Mouse (Mus musculus): ENCODE measurements around the gene Loxl3. TPM values are rescaled to one million over a fixed set of nuclear protein-coding genes. Genes with fewer than 3 reads are reported as not detected.

Loxl3 gene
- total RNA-seq, 2 experiments from 2014 or later = 0.44 to 0.65 TPM

- ATAC-seq (ENCODE audit: poor library complexity, severe bottlenecking) = peak; percentile 26; the same call in 1 of the 2 replicates
These were observed 19.2 kb upstream of the Loxl3 start for GRCm38 (mm10) chr6:83014482-83015466.

GRCm38 (mm10) chr6:83015749-83016148 lies 18.2 kb upstream of the Loxl3 start:
- no peak for ATAC-seq (ENCODE audit: poor library complexity, severe bottlenecking)

GRCm38 (mm10) chr6:83017190-83017589 lies 16.8 kb upstream of the Loxl3 start:
- ATAC-seq (ENCODE audit: poor library complexity, severe bottlenecking) = peak; percentile 47; the same call in 1 of the 2 replicates

GRCm38 (mm10) chr6:83019044-83019443 lies 14.9 kb upstream of the Loxl3 start:
- ATAC-seq (ENCODE audit: poor library complexity, severe bottlenecking) = no peak

- ATAC-seq (ENCODE audit: poor library complexity, severe bottlenecking) = no peak
These were observed 13.9 kb upstream of the Loxl3 start for GRCm38 (mm10) chr6:83020121-83020520.

- no peak for ATAC-seq (ENCODE audit: poor library complexity, severe bottlenecking)
These were observed 13.0 kb upstream of the Loxl3 start for GRCm38 (mm10) chr6:83020836-83021593.

DNA sequence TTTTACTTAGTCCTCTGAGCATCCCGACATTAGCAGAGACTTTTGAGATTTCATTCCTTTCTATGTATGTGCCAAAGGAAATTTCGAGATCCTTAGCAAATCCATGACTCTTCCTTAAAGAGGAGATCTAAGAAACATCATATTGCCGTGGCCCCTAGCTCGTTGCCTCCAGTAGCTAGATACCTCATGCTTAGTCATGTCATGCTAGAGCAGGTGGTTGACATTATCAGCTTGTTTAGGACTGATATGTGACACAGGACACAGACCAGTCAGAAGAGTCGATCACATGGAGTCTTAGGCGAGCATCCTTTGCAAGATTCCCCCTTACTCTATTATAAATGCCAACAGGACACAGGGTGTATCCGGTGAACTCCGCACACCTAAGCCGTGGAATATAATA lies 11.0 kb upstream of the Loxl3 start:
- ATAC-seq (ENCODE audit: poor library complexity, severe bottlenecking) = no peak

DNA sequence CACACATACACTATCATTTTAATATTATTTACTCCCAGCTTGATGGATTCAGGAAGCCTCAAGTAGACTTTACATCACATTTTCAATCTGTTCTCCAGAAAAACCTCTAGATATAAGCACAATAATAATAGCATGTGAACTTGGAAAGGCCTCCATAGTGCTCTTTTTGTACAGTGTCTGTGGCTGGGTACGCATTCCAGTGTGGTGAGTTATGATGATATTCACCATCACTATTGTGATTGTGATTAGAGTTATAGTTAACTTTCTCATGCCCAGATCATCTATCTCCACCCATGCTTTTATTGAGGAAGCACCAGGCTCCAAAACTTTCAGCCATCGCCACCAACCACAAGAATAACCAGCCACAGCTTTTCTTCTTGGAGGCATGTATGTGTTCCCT lies 10.2 kb upstream of the Loxl3 start:
- no peak for ATAC-seq (ENCODE audit: poor library complexity, severe bottlenecking)

DNA sequence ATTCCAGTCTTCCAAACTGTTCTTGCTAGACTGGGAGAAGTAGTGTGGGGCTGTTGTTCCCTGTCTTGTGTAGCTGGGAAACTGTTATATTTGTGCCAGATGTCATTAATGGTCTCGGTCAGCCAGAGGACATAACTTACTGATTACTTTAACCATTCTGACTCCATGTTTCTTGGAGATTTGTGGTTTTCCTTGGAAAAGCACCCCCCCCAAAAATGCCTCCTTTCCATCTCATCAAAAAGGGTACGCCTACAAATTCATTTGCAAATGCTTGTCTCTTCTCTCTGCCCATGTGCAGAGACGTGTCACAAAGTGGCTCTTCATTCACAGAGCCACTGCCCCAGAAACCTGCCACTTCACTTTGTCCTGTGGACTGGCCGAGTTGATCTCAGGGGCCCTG lies 9.6 kb upstream of the Loxl3 start:
- no peak for ATAC-seq (ENCODE audit: poor library complexity, severe bottlenecking)

DNA sequence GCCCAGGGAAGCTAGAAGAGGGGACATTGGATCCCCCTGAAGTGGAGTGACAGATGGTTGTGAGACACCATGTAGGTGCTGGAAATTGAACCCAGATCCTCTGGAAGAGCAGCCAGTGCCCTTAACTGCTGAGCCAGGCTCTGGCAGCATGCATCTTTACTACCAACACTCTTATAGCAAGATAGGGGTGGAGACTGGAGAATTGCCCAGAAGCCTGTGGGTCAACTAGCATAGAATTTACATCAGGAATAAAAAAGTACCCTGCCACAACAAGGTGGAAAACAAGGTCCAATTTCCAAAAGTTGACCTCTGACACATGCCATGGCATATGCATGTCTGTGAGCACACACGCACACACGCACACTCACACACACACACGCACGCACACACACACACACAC lies 8.8 kb upstream of the Loxl3 start:
- ATAC-seq (ENCODE audit: poor library complexity, severe bottlenecking) = no peak

- no peak for ATAC-seq (ENCODE audit: poor library complexity, severe bottlenecking)
These were observed 6.7 kb upstream of the Loxl3 start for GRCm38 (mm10) chr6:83027293-83027692.

- ATAC-seq (ENCODE audit: poor library complexity, severe bottlenecking) = no peak
These were observed 6.3 kb upstream of the Loxl3 start for GRCm38 (mm10) chr6:83027706-83028105.

- ATAC-seq (ENCODE audit: poor library complexity, severe bottlenecking) = no peak
These were observed 4.2 kb upstream of the Loxl3 start for GRCm38 (mm10) chr6:83029777-83030176.

- ATAC-seq (ENCODE audit: poor library complexity, severe bottlenecking) = no peak
These were observed 2.9 kb upstream of the Loxl3 start for GRCm38 (mm10) chr6:83031111-83031510.

DNA sequence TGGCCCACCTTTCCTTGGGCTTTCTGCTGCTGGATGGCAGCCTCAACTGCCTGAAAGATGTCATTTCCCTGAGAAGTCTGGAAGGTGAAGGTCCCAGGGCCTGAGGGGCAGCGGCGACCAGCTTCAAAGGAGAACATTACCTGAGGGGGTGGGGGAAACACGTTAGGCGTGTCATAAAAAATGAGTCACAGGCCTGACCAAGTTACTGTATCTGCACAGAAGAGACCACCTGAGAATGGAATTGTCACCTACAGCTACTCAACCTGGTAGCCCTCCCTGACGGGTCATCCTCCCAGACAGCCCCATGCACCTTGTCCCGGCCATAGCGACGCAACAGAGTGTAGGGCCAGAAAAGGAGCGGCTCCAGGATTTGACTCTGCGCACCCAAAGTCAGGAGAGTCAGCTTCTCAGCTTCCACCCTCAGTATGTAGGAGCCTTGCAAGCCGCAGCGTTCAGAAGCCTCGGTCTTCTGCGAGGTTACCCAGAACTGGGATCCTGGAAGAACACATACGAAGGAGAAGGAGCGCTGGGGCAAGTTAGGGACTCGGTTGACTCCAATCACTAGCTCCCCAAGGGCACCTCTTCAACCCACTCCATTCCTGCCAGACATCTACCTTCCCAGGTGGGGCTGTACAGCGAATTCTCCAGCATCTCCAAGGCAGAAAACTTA lies 1.9 kb upstream of the Loxl3 start:
- ATAC-seq (ENCODE audit: poor library complexity, severe bottlenecking) = no peak

DNA sequence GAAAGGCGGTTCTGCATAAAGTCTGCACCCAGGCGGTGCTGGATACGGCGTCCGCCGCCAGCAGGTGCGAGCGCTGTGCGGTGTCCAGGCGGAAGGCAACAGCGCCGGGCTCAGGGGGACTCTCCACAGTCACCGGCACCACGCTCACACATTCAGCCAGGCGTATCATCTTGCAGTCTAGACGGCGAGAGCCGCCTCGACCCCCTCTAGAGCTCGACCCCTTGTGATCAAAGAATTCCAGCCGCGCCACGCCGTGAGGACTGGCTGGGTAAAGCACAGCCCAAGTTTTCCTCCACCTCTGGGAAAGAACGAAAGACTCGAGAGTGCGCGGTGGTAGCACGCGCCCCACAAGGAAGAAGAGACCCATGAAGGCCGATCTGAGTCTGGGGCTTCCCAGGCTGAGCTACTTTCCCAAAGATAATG lies 1.2 kb upstream of the Loxl3 start:
- ATAC-seq (ENCODE audit: poor library complexity, severe bottlenecking) = peak; percentile 68

- ATAC-seq (ENCODE audit: poor library complexity, severe bottlenecking) = no peak
These were observed 586 bp downstream of the Loxl3 start for GRCm38 (mm10) chr6:83034463-83035055.

DNA sequence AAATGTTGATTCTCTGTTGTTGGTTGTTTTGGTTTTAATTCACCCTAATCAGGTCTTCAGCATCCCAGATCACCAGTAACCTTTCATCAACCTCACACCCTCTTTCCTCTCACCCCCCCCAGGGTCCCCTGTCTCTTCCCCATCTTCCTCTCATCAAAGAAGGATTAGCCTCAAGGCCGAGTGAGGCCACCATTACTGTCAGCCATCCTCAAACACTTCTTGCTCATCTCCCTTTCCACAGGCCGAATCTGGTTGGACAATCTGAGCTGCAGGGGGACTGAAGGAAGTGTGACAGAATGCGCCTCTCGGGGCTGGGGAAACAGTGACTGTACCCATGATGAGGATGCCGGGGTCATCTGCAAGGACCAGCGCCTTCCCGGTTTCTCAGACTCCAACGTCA lies 3.2 kb downstream of the Loxl3 start:
- no peak for ATAC-seq (ENCODE audit: poor library complexity, severe bottlenecking)

- peak; percentile 89 for ATAC-seq (ENCODE audit: poor library complexity, severe bottlenecking)
These were observed 4.6 kb downstream of the Loxl3 start for GRCm38 (mm10) chr6:83038496-83039012.

- ATAC-seq (ENCODE audit: poor library complexity, severe bottlenecking) = no peak
These were observed 6.6 kb downstream of the Loxl3 start for GRCm38 (mm10) chr6:83040601-83041000.

GRCm38 (mm10) chr6:83043561-83043960 lies 9.6 kb downstream of the Loxl3 start:
- ATAC-seq (ENCODE audit: poor library complexity, severe bottlenecking) = no peak
